Mouse (Mus musculus) erythroblast, embryonic 14.5 days (primary cell): Measurements from ENCODE around the gene Fbxo42.

Source experiments
- GATA1 ChIP-seq: IDR thresholded peaks from 2 replicates; pipeline ENCODE4 v1.6.1; 2012; ENCODE audit warnings: low read length, inconsistent platforms, mixed read lengths
- TAL1 ChIP-seq: IDR thresholded peaks from 3 replicates; pipeline ENCODE4 v1.6.1; 2012; ENCODE audit warnings: low read length, inconsistent platforms, mixed read lengths

DNA sequence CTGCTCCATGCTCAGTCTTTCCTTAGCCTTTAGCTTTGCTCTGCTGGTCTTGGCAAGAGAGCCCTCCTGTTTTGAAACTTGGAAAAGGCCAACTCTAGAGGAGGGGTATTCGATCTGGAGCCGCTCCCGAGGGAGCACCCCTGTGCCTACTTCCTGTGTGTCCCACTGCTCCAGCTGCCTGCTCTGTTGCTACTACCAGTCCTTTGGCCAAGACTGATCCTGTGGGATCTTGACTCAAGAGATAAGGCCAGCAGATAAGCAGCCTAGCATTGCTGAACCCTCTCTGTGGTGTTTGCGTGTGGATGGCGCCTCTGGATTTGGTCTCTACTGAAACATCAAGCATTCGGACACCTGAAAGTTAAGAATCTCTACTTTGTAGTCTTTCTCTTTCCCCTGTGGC is 54.5 kb downstream of the Fbxo42 start:
- TF ChIP-seq GATA1: peak; percentile 60
- no peak for TF ChIP-seq TAL1
